Mouse (Mus musculus) heart, embryonic 12.5 days (tissue): ENCODE results near the gene Rnft2. TPM values are rescaled to one million over a fixed set of nuclear protein-coding genes. Genes with fewer than 3 reads are reported as not detected.

ENCODE experiments used
- polyA plus RNA-seq: library from polyadenylated mRNA; unstranded; fragments of >200 nt; fragmentation: Nextera tagmentation; extraction: Ambion mirVana; gene quantifications from 2 replicates; pipeline ENCODE4 v1.2.1, GENCODE M21; 2016

The Rnft2 gene
- polyA plus RNA-seq, 1 experiment from 2014 or later = 2.0 TPM

Other genes with a start within 250 kb of the Rnft2 start
- gene Tesc, start 217.4 kb downstream of the Rnft2 start, polyA plus RNA-seq = 17.3 and 20.4 TPM in 2 replicates
- gene Fbxw8, start 89.7 kb downstream of the Rnft2 start, polyA plus RNA-seq = 36.6 and 38.9 TPM in 2 replicates
- gene Hrk, start 80.5 kb downstream of the Rnft2 start, polyA plus RNA-seq = 0.09 TPM in 1 of 2 replicates, not detected in the other
- gene 2410131K14Rik, start 111 bp upstream of the Rnft2 start, polyA plus RNA-seq = 6.5 and 6.8 TPM in 2 replicates